Mouse (Mus musculus) lung, postnatal 36 days (tissue): ENCODE data around the gene Nup214.

Experiments
- DNase-seq: peaks from one replicate; pipeline ENCODE4 v3.0.0; 2022; ENCODE audit warnings: mixed read lengths

Gene Nup214

GRCm38 (mm10) chr2:31974141-31974808 is at the start of gene Nup214:
TSS of gene Nup214 (plus strand) at chr2:31974436.
- DNase-seq, result peak; percentile 99

- DNase-seq, result peak; percentile 61
Measured at GRCm38 (mm10) chr2:31924811-31925210, 49.4 kb upstream of the Nup214 start.

- DNase-seq, result no peak
Measured at GRCm38 (mm10) chr2:31925936-31926335, 48.3 kb upstream of the Nup214 start.

- no peak for DNase-seq
Measured at GRCm38 (mm10) chr2:31929664-31930063, 44.6 kb upstream of the Nup214 start.

GRCm38 (mm10) chr2:31934551-31934950 is 39.7 kb upstream of the Nup214 start:
- no peak for DNase-seq

- DNase-seq, result peak; percentile 10
Measured at GRCm38 (mm10) chr2:31935054-31935453, 39.2 kb upstream of the Nup214 start.

GRCm38 (mm10) chr2:31938298-31938697 is 35.9 kb upstream of the Nup214 start:
- no peak for DNase-seq

- no peak for DNase-seq
Measured at GRCm38 (mm10) chr2:31943011-31943410, 31.2 kb upstream of the Nup214 start.

- DNase-seq, result no peak
Measured at GRCm38 (mm10) chr2:31945580-31945979, 28.7 kb upstream of the Nup214 start.

GRCm38 (mm10) chr2:31948392-31948791 is 25.8 kb upstream of the Nup214 start:
- no peak for DNase-seq

GRCm38 (mm10) chr2:31948801-31949200 is 25.4 kb upstream of the Nup214 start:
- DNase-seq, result no peak

GRCm38 (mm10) chr2:31950058-31950871 is 24.0 kb upstream of the Nup214 start, which contains the start of gene Aif1l:
TSS of gene Aif1l (plus strand) at chr2:31950139.
- DNase-seq, result peak; percentile 61

- no peak for DNase-seq
Measured at GRCm38 (mm10) chr2:31950966-31951365, 23.3 kb upstream of the Nup214 start.

- no peak for DNase-seq
Measured at GRCm38 (mm10) chr2:31952236-31952635, 22.0 kb upstream of the Nup214 start.

- DNase-seq, result no peak
Measured at GRCm38 (mm10) chr2:31952725-31953124, 21.5 kb upstream of the Nup214 start.

GRCm38 (mm10) chr2:31953687-31954086 is 20.5 kb upstream of the Nup214 start:
- no peak for DNase-seq

GRCm38 (mm10) chr2:31954779-31955181 is 19.5 kb upstream of the Nup214 start:
- DNase-seq, result no peak

- DNase-seq, result no peak
Measured at GRCm38 (mm10) chr2:31955686-31956085, 18.6 kb upstream of the Nup214 start.

GRCm38 (mm10) chr2:31957211-31957610 is 17.0 kb upstream of the Nup214 start:
- DNase-seq, result no peak

GRCm38 (mm10) chr2:31960986-31961385 is 13.2 kb upstream of the Nup214 start:
- no peak for DNase-seq

GRCm38 (mm10) chr2:31961791-31962222 is 12.4 kb upstream of the Nup214 start:
- no peak for DNase-seq

- DNase-seq, result peak; percentile 53
Measured at GRCm38 (mm10) chr2:31962501-31963224, 11.6 kb upstream of the Nup214 start.

- DNase-seq, result peak; percentile 21
Measured at GRCm38 (mm10) chr2:31963491-31963890, 10.7 kb upstream of the Nup214 start.
